Mouse (Mus musculus): ENCODE data around the gene Polr2i.
"Not testable (repeated sequence)": the region's sequence is repeated elsewhere in the genome, so short reads cannot be mapped to it uniquely, and the experiment has no call there.

The Polr2i gene

GRCm38 (mm10) chr7:30235091-30235490, 3.3 kb downstream of the Polr2i start:
- in situ Hi-C loops (cut with MboI; ENCODE audit: low pct_unique_long_range_greater_than_20kb in 1 of 2, low sequenced_read_pairs in 2 of 2, unreplicated experiment in 1 of 2), result no loop called here

GRCm38 (mm10) chr7:30235625-30236024, 3.9 kb downstream of the Polr2i start, which contains the start of gene Ovol3:
Ovol3 (minus strand) TSS chr7:30235725.
- in situ Hi-C loops (cut with MboI; ENCODE audit: low pct_unique_long_range_greater_than_20kb in 1 of 2, low sequenced_read_pairs in 2 of 2, unreplicated experiment in 1 of 2), result no loop called here

- in situ Hi-C loops (cut with MboI; ENCODE audit: low pct_unique_long_range_greater_than_20kb in 1 of 2, low sequenced_read_pairs in 2 of 2, unreplicated experiment in 1 of 2), result not testable (repeated sequence)
These were observed 5.6 kb downstream of the Polr2i start for GRCm38 (mm10) chr7:30237374-30237773.

GRCm38 (mm10) chr7:30251956-30252954, 20.5 kb downstream of the Polr2i start:
- in situ Hi-C loops (cut with MboI; ENCODE audit: low pct_unique_long_range_greater_than_20kb in 1 of 2, low sequenced_read_pairs in 2 of 2, unreplicated experiment in 1 of 2), result no loop called here

GRCm38 (mm10) chr7:30265041-30265440, 33.3 kb downstream of the Polr2i start:
- in situ Hi-C loops (cut with MboI; ENCODE audit: low pct_unique_long_range_greater_than_20kb in 1 of 2, low sequenced_read_pairs in 2 of 2, unreplicated experiment in 1 of 2), result no loop called here

- in situ Hi-C loops (cut with MboI; ENCODE audit: low pct_unique_long_range_greater_than_20kb in 1 of 2, low sequenced_read_pairs in 2 of 2, unreplicated experiment in 1 of 2), result no loop called here
These were observed 33.8 kb downstream of the Polr2i start for GRCm38 (mm10) chr7:30265531-30265930.

- in situ Hi-C loops (cut with MboI; ENCODE audit: low pct_unique_long_range_greater_than_20kb in 1 of 2, low sequenced_read_pairs in 2 of 2, unreplicated experiment in 1 of 2), result no loop called here
These were observed 34.2 kb downstream of the Polr2i start for GRCm38 (mm10) chr7:30265935-30266334.

GRCm38 (mm10) chr7:30266780-30267179, 35.0 kb downstream of the Polr2i start:
- in situ Hi-C loops (cut with MboI; ENCODE audit: low pct_unique_long_range_greater_than_20kb in 1 of 2, low sequenced_read_pairs in 2 of 2, unreplicated experiment in 1 of 2), result no loop called here

GRCm38 (mm10) chr7:30269641-30270040, 37.9 kb downstream of the Polr2i start:
- in situ Hi-C loops (cut with MboI; ENCODE audit: low pct_unique_long_range_greater_than_20kb in 1 of 2, low sequenced_read_pairs in 2 of 2, unreplicated experiment in 1 of 2), result no loop called here

- in situ Hi-C loops (cut with MboI; ENCODE audit: low pct_unique_long_range_greater_than_20kb in 1 of 2, low sequenced_read_pairs in 2 of 2, unreplicated experiment in 1 of 2), result no loop called here
These were observed 42.6 kb downstream of the Polr2i start for GRCm38 (mm10) chr7:30274383-30274782.

GRCm38 (mm10) chr7:30278911-30279310, 47.2 kb downstream of the Polr2i start:
- in situ Hi-C loops (cut with MboI; ENCODE audit: low pct_unique_long_range_greater_than_20kb in 1 of 2, low sequenced_read_pairs in 2 of 2, unreplicated experiment in 1 of 2), result no loop called here

GRCm38 (mm10) chr7:30279536-30279935, 47.8 kb downstream of the Polr2i start:
- in situ Hi-C loops (cut with MboI; ENCODE audit: low pct_unique_long_range_greater_than_20kb in 1 of 2, low sequenced_read_pairs in 2 of 2, unreplicated experiment in 1 of 2), result no loop called here

GRCm38 (mm10) chr7:30279951-30280669, 48.4 kb downstream of the Polr2i start, which contains the start of the genes Thap8 and Wdr62:
Thap8 (plus strand) TSS chr7:30280094.
Wdr62 (minus strand) TSS chr7:30280419.
- in situ Hi-C loops (cut with MboI; ENCODE audit: low pct_unique_long_range_greater_than_20kb in 1 of 2, low sequenced_read_pairs in 2 of 2, unreplicated experiment in 1 of 2), result no loop called here

GRCm38 (mm10) chr7:30280670-30281138, 49.0 kb downstream of the Polr2i start:
- in situ Hi-C loops (cut with MboI; ENCODE audit: low pct_unique_long_range_greater_than_20kb in 1 of 2, low sequenced_read_pairs in 2 of 2, unreplicated experiment in 1 of 2), result no loop called here

GRCm38 (mm10) chr7:30281522-30281921, 49.8 kb downstream of the Polr2i start:
- in situ Hi-C loops (cut with MboI; ENCODE audit: low pct_unique_long_range_greater_than_20kb in 1 of 2, low sequenced_read_pairs in 2 of 2, unreplicated experiment in 1 of 2), result no loop called here

GRCm38 (mm10) chr7:30282740-30283139, 51.0 kb downstream of the Polr2i start:
- in situ Hi-C loops (cut with MboI; ENCODE audit: low pct_unique_long_range_greater_than_20kb in 1 of 2, low sequenced_read_pairs in 2 of 2, unreplicated experiment in 1 of 2), result no loop called here
